Mouse (Mus musculus) forebrain, embryonic 12.5 days (tissue): ENCODE results near the gene Ripk4. TPM values are rescaled to one million over a fixed set of nuclear protein-coding genes. Genes with fewer than 3 reads are reported as not detected.

Experiments
- ATAC-seq: fragments of 200-750 bp; cut with Nextera tagmentation; 2 replicates; pipeline ENCODE4 v1.8.0; 2017; ENCODE audit warnings: moderate TSS enrichment; ENCODE audit not compliant: low FRiP score
- H3K27ac ChIP-seq: fragments of 300-500 bp; sonication (generic); 2 replicates; pipeline ENCODE4 v1.5.1; 2016; ENCODE audit warnings: mild to moderate bottlenecking
- H3K27me3 ChIP-seq: fragments of 300-500 bp; sonication (generic); 2 replicates; pipeline ENCODE4 v1.6.1; 2016; ENCODE audit warnings: mild to moderate bottlenecking
- H3K36me3 ChIP-seq: fragments of 300-500 bp; sonication (generic); replicated peaks from 2 replicates; pipeline ENCODE4 v1.6.1; 2016; ENCODE audit warnings: mild to moderate bottlenecking
- H3K4me1 ChIP-seq: fragments of 300-500 bp; sonication (generic); 2 replicates; pipeline ENCODE4 v1.6.1; 2016
- H3K4me2 ChIP-seq: fragments of 300-500 bp; sonication (generic); 2 replicates; pipeline ENCODE4 v1.6.1; 2016; ENCODE audit warnings: mild to moderate bottlenecking, moderate library complexity
- H3K4me3 ChIP-seq: fragments of 300-500 bp; sonication (generic); replicated peaks from 2 replicates; pipeline ENCODE4 v1.5.1; 2016; ENCODE audit warnings: mild to moderate bottlenecking
- H3K9ac ChIP-seq: fragments of 300-500 bp; sonication (generic); 2 replicates; pipeline ENCODE4 v1.6.1; 2016; ENCODE audit warnings: mild to moderate bottlenecking
- H3K9me3 ChIP-seq: fragments of 300-500 bp; sonication (generic); 2 replicates; pipeline ENCODE4 v1.6.1; 2016
- WGBS: fragments of 180-500 bp; shearing (Covaris S2); methylation state at CpG from one replicate; pipeline ENCODE4 v1.1.7; 2016; 5-methylcytosine and 5-hydroxymethylcytosine counted together
- polyA plus RNA-seq: library from polyadenylated mRNA; unstranded; fragments of >200 nt; fragmentation: Nextera tagmentation; extraction: Ambion mirVana; gene quantifications from 2 replicates; pipeline ENCODE4 v1.2.1, GENCODE M21; 2016

Ripk4 gene
- polyA plus RNA-seq, 1 experiment from 2014 or later: 1.3 TPM

- 73% methylated on average over 3 of the region's 3 CpGs for WGBS
- H3K36me3 ChIP-seq: no peaks in the 10 kb centered on the region
- no peak for ATAC-seq
These were observed 37.2 kb downstream of the Ripk4 start for GRCm38 (mm10) chr16:97726436-97726835.

GRCm38 (mm10) chr16:97720093-97720492, 43.5 kb downstream of the Ripk4 start:
- H3K4me3 ChIP-seq: no peak overlapping the region
- no peak overlapping the region for H3K4me2 ChIP-seq
- 89% methylated on average over 1 of the region's 1 CpGs for WGBS
- ATAC-seq: no peak
- H3K27me3 ChIP-seq: no peaks in the 10 kb centered on the region
- no peak overlapping the region for H3K9ac ChIP-seq
- no peaks in the 10 kb centered on the region for H3K9me3 ChIP-seq
- no peak overlapping the region for H3K27ac ChIP-seq
- no peaks in the 10 kb centered on the region for H3K4me1 ChIP-seq
- H3K36me3 ChIP-seq: no peaks in the 10 kb centered on the region

More at GRCm38 (mm10) chr16:97726436-97726835, 37.2 kb downstream of the Ripk4 start:
- no peak overlapping the region for H3K4me2 ChIP-seq
- no peaks in the 10 kb centered on the region for H3K9me3 ChIP-seq
- H3K27me3 ChIP-seq: no peaks in the 10 kb centered on the region
- no peak overlapping the region for H3K9ac ChIP-seq
- H3K27ac ChIP-seq: no peak overlapping the region
- H3K4me1 ChIP-seq: no peaks in the 10 kb centered on the region
- no peak overlapping the region for H3K4me3 ChIP-seq

DNA sequence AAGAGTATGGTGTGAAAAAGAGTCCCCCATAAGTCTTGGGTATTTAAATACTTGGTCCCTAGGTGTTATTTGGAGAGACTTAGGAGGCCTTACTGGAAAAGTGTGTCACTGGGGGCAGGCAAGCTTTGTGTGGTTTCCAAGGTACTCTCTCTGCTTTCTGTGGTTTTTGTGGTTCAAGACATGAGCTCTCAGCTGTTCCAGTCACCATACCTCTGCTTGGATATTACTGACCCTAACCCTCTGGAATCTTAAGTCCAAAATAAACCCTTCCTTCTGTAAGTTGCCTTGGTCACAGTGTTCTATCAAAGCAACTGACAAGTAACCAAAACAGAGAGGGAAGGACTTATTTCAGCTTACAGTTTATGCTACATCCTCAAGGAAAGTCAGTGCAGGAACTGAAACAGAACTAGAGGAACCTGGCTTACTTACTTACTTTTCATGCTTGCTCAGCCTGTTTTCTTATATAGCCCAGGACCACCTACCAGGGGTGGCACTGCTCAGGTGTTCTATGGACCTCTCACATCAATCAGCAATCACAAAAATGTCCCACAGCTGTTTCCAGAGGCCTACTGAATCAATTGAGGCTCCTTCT, 44.1 kb downstream of the Ripk4 start:
- Histone ChIP-seq H3K9me3 (no peaks in the 10 kb centered on the region), H3K4me3 (no peak overlapping the region), H3K36me3 (no peaks in the 10 kb centered on the region), H3K27me3 (no peaks in the 10 kb centered on the region), H3K9ac (no peak overlapping the region), H3K4me2 (no peak overlapping the region), H3K27ac (no peak overlapping the region), H3K4me1 (no peaks in the 10 kb centered on the region)
- ATAC-seq: no peak

- H3K4me2 ChIP-seq: no peak overlapping the region
- no peaks in the 10 kb centered on the region for H3K9me3 ChIP-seq
- H3K27ac ChIP-seq: no peak overlapping the region
- H3K4me1 ChIP-seq: no peaks in the 10 kb centered on the region
- H3K4me3 ChIP-seq: no peak overlapping the region
- 80% methylated on average over 6 of the region's 6 CpGs for WGBS
- no peak overlapping the region for H3K9ac ChIP-seq
- no peaks in the 10 kb centered on the region for H3K36me3 ChIP-seq
- ATAC-seq: no peak
- no peaks in the 10 kb centered on the region for H3K27me3 ChIP-seq
These were observed 47.0 kb downstream of the Ripk4 start for GRCm38 (mm10) chr16:97716567-97716966.

GRCm38 (mm10) chr16:97712129-97712528, 51.5 kb downstream of the Ripk4 start:
- Histone ChIP-seq H3K4me1 (no peaks in the 10 kb centered on the region), H3K27ac (no peak overlapping the region), H3K9me3 (no peaks in the 10 kb centered on the region), H3K36me3 (no peaks in the 10 kb centered on the region), H3K4me3 (no peak overlapping the region), H3K9ac (no peak overlapping the region), H3K4me2 (no peak overlapping the region), H3K27me3 (no peaks in the 10 kb centered on the region)
- ATAC-seq: no peak

- Histone ChIP-seq H3K36me3 (no peaks in the 10 kb centered on the region), H3K27me3 (no peaks in the 10 kb centered on the region), H3K4me1 (no peaks in the 10 kb centered on the region), H3K4me2 (no peak overlapping the region), H3K9ac (no peak overlapping the region), H3K9me3 (no peaks in the 10 kb centered on the region), H3K27ac (no peak overlapping the region), H3K4me3 (no peak overlapping the region)
- 62% methylated on average over 1 of the region's 1 CpGs for WGBS
- no peak for ATAC-seq
These were observed 61.7 kb downstream of the Ripk4 start for GRCm38 (mm10) chr16:97701871-97702270.

GRCm38 (mm10) chr16:97697769-97698168, 65.8 kb downstream of the Ripk4 start:
- no peak for ATAC-seq
- Histone ChIP-seq H3K4me1 (no peaks in the 10 kb centered on the region), H3K9me3 (no peaks in the 10 kb centered on the region), H3K27ac (no peak overlapping the region), H3K36me3 (no peaks in the 10 kb centered on the region), H3K4me2 (no peak overlapping the region), H3K9ac (no peak overlapping the region), H3K4me3 (no peak overlapping the region), H3K27me3 (no peaks in the 10 kb centered on the region)
- WGBS: 29% methylated on average over 1 of the region's 1 CpGs

GRCm38 (mm10) chr16:97695709-97696108, 67.9 kb downstream of the Ripk4 start:
- no peak for ATAC-seq
- Histone ChIP-seq H3K27ac (no peak overlapping the region), H3K4me2 (no peak overlapping the region), H3K27me3 (no peaks in the 10 kb centered on the region), H3K9ac (no peak overlapping the region), H3K4me1 (no peaks in the 10 kb centered on the region), H3K9me3 (no peaks in the 10 kb centered on the region), H3K36me3 (no peaks in the 10 kb centered on the region), H3K4me3 (no peak overlapping the region)
- 87% methylated on average over 4 of the region's 4 CpGs for WGBS

Other genes with a start within 250 kb of the Ripk4 start
- gene Fam3b, start 249.0 kb downstream of the Ripk4 start, polyA plus RNA-seq: not detected in 2 replicates
- 0.20 and 0.76 TPM in 2 replicates for gene Tmprss2, start 152.6 kb downstream of the Ripk4 start, polyA plus RNA-seq
- 19.4 and 19.8 TPM in 2 replicates for gene Prdm15, start 88.1 kb upstream of the Ripk4 start, polyA plus RNA-seq
- gene C2cd2, start 198.8 kb upstream of the Ripk4 start, polyA plus RNA-seq: 13.0 and 14.5 TPM in 2 replicates
- 14.2 and 14.3 TPM in 2 replicates for gene Zbtb21, start 198.8 kb upstream of the Ripk4 start, polyA plus RNA-seq
- gene B230307C23Rik, start 233.5 kb upstream of the Ripk4 start, polyA plus RNA-seq: 18.8 and 18.9 TPM in 2 replicates